Mouse (Mus musculus): Measurements from ENCODE around the gene Vav2. TPM values are rescaled to one million over a fixed set of nuclear protein-coding genes. Genes with fewer than 3 reads are reported as not detected.

Vav2 gene
- total and polyA plus RNA-seq, 3 experiments = 3.5 to 7.2 (median 6.9) TPM

DNA sequence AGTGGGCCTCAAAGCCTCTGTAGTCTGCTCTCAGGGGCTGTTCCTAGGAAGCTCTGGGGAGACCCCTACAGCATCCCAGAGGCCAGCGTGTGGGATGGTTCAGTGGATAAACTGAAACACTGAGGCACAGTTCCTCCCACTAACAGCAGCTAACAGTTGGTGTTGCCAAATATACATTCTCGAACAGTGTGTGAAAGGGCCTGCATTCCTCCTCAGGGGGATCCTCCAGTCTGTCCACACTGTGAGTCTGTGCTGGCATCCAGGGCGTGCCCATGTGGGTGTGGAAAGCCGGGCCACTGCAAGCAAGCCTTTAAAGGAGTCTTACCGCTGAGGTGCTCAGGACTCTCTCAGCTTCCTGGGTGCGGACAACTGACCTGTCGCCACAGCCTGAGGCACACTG is 200.3 kb downstream of the Vav2 start:
- ATAC-seq (ENCODE audit: extremely low read depth, insufficient number of reproducible peaks, low FRiP score, poor library complexity, severe bottlenecking) (no peak), DNase-seq (ENCODE audit: low spot score) (no peak)
- Histone ChIP-seq H3K4me1 (ENCODE audit: insufficient read depth, low read depth, low read length) (no peaks in the 10 kb centered on the region), H3K4me3 (ENCODE audit: low read depth, low read length) (no peak overlapping the region), H3K36me3 (replicated peaks) (no peaks in the 10 kb centered on the region), H3K27me3 (ENCODE audit: insufficient read depth, low read length) (peaks cover 6% of the 10 kb centered on the region; the same call in 1 of the 2 replicates), H3K9me3 (replicated peaks) (no peaks in the 10 kb centered on the region)
- TF ChIP-seq CTCF (IDR thresholded peaks at IDR 0.05; ENCODE audit: low read depth, low read length) (no peak), GATA2 (IDR thresholded peaks at IDR 0.05; ENCODE audit: borderline replicate concordance, low read depth, low read length) (no peak), TAL1 (conservative IDR thresholded peaks at IDR 0.05; ENCODE audit: low read depth, low read length) (no peak), POLR2AphosphoS5 (IDR thresholded peaks at IDR 0.05; ENCODE audit: insufficient replicate concordance, low read depth, low read length) (no peak), GATA1 (IDR thresholded peaks at IDR 0.05; ENCODE audit: borderline replicate concordance, low read length) (no peak)

DNA sequence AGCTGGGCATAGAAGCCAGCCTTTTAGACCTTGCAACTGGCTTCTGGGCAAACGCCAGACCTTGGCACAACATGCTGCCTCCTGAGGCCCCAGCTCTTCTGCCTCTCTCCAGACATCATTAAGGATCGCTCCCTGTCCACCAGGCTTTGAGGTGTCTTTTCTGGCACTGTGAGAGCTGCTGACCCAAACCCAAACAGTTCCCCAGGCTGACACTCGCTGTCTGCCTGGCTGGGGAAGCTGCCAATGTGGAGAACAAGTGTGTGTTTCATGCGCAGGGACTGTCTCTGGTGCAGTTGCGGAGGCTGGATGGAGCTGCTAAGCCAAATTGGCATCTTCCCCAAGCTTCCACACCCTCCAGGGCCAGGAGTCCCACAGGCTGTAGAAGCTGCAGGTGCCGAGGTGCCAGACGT is 203.8 kb downstream of the Vav2 start:
- no peak overlapping the region for H3K4me3 ChIP-seq (ENCODE audit: low read depth, low read length)
- no peaks in the 10 kb centered on the region for H3K36me3 ChIP-seq (replicated peaks)
- ATAC-seq (ENCODE audit: extremely low read depth, insufficient number of reproducible peaks, low FRiP score, poor library complexity, severe bottlenecking) (no peak), DNase-seq (ENCODE audit: low spot score) (no peak)
- H3K9me3 ChIP-seq (replicated peaks) = no peaks in the 10 kb centered on the region
- TF ChIP-seq CTCF (IDR thresholded peaks at IDR 0.05; ENCODE audit: low read depth, low read length) (no peak), TAL1 (conservative IDR thresholded peaks at IDR 0.05; ENCODE audit: low read depth, low read length) (no peak), GATA1 (IDR thresholded peaks at IDR 0.05; ENCODE audit: borderline replicate concordance, low read length) (no peak), POLR2AphosphoS5 (IDR thresholded peaks at IDR 0.05; ENCODE audit: insufficient replicate concordance, low read depth, low read length) (no peak)
- no peaks in the 10 kb centered on the region for H3K4me1 ChIP-seq (ENCODE audit: insufficient read depth, low read depth, low read length)
- H3K27me3 ChIP-seq (ENCODE audit: insufficient read depth, low read length) = peaks cover 8% of the 10 kb centered on the region; the same call in 1 of the 2 replicates

DNA sequence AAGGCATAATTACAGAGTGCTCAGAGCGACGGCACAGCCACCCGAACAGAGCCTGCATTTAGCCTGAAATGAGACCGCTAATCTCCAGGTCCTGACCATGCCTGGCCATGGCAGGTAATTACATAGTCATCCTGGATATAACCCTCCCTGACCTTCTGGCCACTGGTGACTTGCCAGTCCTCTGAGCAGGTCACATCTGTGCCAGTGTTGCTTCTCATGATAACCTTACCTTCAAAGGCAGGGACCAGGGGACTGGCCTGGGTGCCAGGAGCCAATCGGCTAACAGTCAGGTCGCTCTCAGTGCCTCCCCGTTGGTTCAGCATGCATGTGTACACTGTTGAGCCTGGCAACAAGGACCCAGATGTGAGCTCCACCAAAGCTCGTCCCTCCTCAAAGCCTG is 208.3 kb downstream of the Vav2 start:
- Histone ChIP-seq H3K9me3 (replicated peaks) (no peaks in the 10 kb centered on the region), H3K4me3 (ENCODE audit: low read depth, low read length) (no peak overlapping the region), H3K27me3 (ENCODE audit: insufficient read depth, low read length) (peaks cover 8% of the 10 kb centered on the region; the same call in 1 of the 2 replicates), H3K36me3 (replicated peaks) (no peaks in the 10 kb centered on the region), H3K4me1 (ENCODE audit: insufficient read depth, low read depth, low read length) (no peaks in the 10 kb centered on the region)
- TF ChIP-seq GATA2 (IDR thresholded peaks at IDR 0.05; ENCODE audit: borderline replicate concordance, low read depth, low read length) (no peak), GATA1 (IDR thresholded peaks at IDR 0.05; ENCODE audit: borderline replicate concordance, low read length) (no peak), POLR2AphosphoS5 (IDR thresholded peaks at IDR 0.05; ENCODE audit: insufficient replicate concordance, low read depth, low read length) (no peak), CTCF (IDR thresholded peaks at IDR 0.05; ENCODE audit: low read depth, low read length) (no peak), TAL1 (conservative IDR thresholded peaks at IDR 0.05; ENCODE audit: low read depth, low read length) (no peak)
- DNase-seq (ENCODE audit: low spot score) (no peak), ATAC-seq (ENCODE audit: extremely low read depth, insufficient number of reproducible peaks, low FRiP score, poor library complexity, severe bottlenecking) (no peak)

DNA sequence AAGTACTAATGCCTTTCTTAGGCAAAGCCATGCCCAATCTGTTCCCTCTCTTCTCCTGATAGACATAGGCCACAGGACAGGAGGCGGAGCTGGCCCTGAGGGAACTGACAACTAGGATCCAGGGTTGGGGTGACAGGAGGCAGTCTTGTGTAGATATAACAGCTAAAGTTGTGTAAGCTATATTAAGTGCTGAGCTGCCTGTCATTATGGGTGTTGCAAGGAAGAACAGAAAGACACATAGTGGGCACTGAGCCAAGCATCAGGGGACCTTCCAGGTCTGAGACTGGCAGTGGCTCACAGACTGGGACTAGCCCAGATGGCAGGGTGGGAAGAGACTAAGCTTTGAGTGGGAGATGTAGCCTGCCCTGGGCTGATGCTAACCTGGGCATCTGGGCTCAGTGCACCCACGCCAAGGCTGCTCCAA is 208.7 kb downstream of the Vav2 start:
- H3K36me3 ChIP-seq (replicated peaks) = no peaks in the 10 kb centered on the region
- peaks cover 10% of the 10 kb centered on the region; the same call in 1 of the 2 replicates for H3K27me3 ChIP-seq (ENCODE audit: insufficient read depth, low read length)
- TF ChIP-seq POLR2AphosphoS5 (IDR thresholded peaks at IDR 0.05; ENCODE audit: insufficient replicate concordance, low read depth, low read length) (no peak), CTCF (IDR thresholded peaks at IDR 0.05; ENCODE audit: low read depth, low read length) (no peak), GATA1 (IDR thresholded peaks at IDR 0.05; ENCODE audit: borderline replicate concordance, low read length) (no peak), TAL1 (conservative IDR thresholded peaks at IDR 0.05; ENCODE audit: low read depth, low read length) (no peak), GATA2 (IDR thresholded peaks at IDR 0.05; ENCODE audit: borderline replicate concordance, low read depth, low read length) (no peak)
- ATAC-seq (ENCODE audit: extremely low read depth, insufficient number of reproducible peaks, low FRiP score, poor library complexity, severe bottlenecking) = no peak
- H3K4me3 ChIP-seq (ENCODE audit: low read depth, low read length) = no peak overlapping the region
- no peaks in the 10 kb centered on the region for H3K4me1 ChIP-seq (ENCODE audit: insufficient read depth, low read depth, low read length)
- no peaks in the 10 kb centered on the region for H3K9me3 ChIP-seq (replicated peaks)
- no peak for DNase-seq (ENCODE audit: low spot score)

DNA sequence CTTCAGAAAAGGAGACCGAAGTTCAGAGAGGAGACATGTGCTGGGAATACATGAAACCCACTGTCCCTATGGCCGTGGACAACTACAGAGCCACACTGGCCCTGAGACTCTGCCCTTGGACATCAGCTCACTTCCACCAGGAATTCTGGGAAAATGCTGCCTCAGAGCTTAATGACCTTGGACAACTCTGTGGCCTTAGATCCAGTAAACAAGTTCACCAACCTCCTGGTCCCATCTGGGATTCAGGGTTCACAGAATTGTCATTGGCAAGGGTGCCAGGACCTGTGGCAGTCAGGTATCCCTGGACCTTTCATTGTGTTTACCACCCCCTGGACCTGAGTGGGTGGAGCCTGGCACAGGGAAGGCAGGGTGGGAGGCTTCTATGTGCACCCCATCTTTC is 211.3 kb downstream of the Vav2 start:
- no peak for DNase-seq (ENCODE audit: low spot score)
- no peaks in the 10 kb centered on the region for H3K36me3 ChIP-seq (replicated peaks)
- ATAC-seq (ENCODE audit: extremely low read depth, insufficient number of reproducible peaks, low FRiP score, poor library complexity, severe bottlenecking) = no peak
- H3K27me3 ChIP-seq (ENCODE audit: insufficient read depth, low read length) = peaks cover 14% of the 10 kb centered on the region; the same call in 1 of the 2 replicates
- no peak for TF ChIP-seq GATA1 (IDR thresholded peaks at IDR 0.05; ENCODE audit: borderline replicate concordance, low read length)
- TF ChIP-seq GATA2 (IDR thresholded peaks at IDR 0.05; ENCODE audit: borderline replicate concordance, low read depth, low read length) = no peak
- no peak for TF ChIP-seq POLR2AphosphoS5 (IDR thresholded peaks at IDR 0.05; ENCODE audit: insufficient replicate concordance, low read depth, low read length)
- TF ChIP-seq CTCF (IDR thresholded peaks at IDR 0.05; ENCODE audit: low read depth, low read length) = no peak
- no peak for TF ChIP-seq TAL1 (conservative IDR thresholded peaks at IDR 0.05; ENCODE audit: low read depth, low read length)
- H3K4me3 ChIP-seq (ENCODE audit: low read depth, low read length) = no peak overlapping the region
- no peaks in the 10 kb centered on the region for H3K4me1 ChIP-seq (ENCODE audit: insufficient read depth, low read depth, low read length)
- H3K9me3 ChIP-seq (replicated peaks) = no peaks in the 10 kb centered on the region

Other genes with a start within 250 kb of the Vav2 start
- not detected in 2 replicates for gene Sardh, start 178.7 kb downstream of the Vav2 start, total RNA-seq (2014; fragmentation: Nextera tagmentation)
- gene Sardh, start 178.7 kb downstream of the Vav2 start, total RNA-seq (2017) = 0.11 and 0.46 TPM in 2 replicates
- 0.07 TPM in 1 of 2 replicates, not detected in the other for gene Sardh, start 178.7 kb downstream of the Vav2 start, polyA plus RNA-seq (2012)
- gene Brd3os, start 15.3 kb upstream of the Vav2 start, total RNA-seq (2014; fragmentation: Nextera tagmentation) = 0.68 and 1.5 TPM in 2 replicates
- 0.55 and 1.3 TPM in 2 replicates for gene Brd3os, start 15.3 kb upstream of the Vav2 start, total RNA-seq (2017)
- 0.78 and 1.5 TPM in 2 replicates for gene Brd3os, start 15.3 kb upstream of the Vav2 start, polyA plus RNA-seq (2012)
- 75.2 and 84.1 TPM in 2 replicates for gene Brd3, start 80.6 kb upstream of the Vav2 start, total RNA-seq (2014; fragmentation: Nextera tagmentation)
- 13.2 and 17.5 TPM in 2 replicates for gene Brd3, start 80.6 kb upstream of the Vav2 start, total RNA-seq (2017)
- gene Brd3, start 80.6 kb upstream of the Vav2 start, polyA plus RNA-seq (2012) = 92.1 and 124 TPM in 2 replicates
- 29.4 and 35.2 TPM in 2 replicates for gene Wdr5, start 88.1 kb upstream of the Vav2 start, total RNA-seq (2014; fragmentation: Nextera tagmentation)
- gene Wdr5, start 88.1 kb upstream of the Vav2 start, total RNA-seq (2017) = 58.6 and 62.5 TPM in 2 replicates
- 107 and 131 TPM in 2 replicates for gene Wdr5, start 88.1 kb upstream of the Vav2 start, polyA plus RNA-seq (2012)
- not detected in 2 replicates for gene Rxra, start 249.4 kb upstream of the Vav2 start, total RNA-seq (2014; fragmentation: Nextera tagmentation)
- gene Rxra, start 249.4 kb upstream of the Vav2 start, total RNA-seq (2017) = 0.05 and 0.06 TPM in 2 replicates
- 0.03 TPM in 1 of 2 replicates, not detected in the other for gene Rxra, start 249.4 kb upstream of the Vav2 start, polyA plus RNA-seq (2012)